Mouse (Mus musculus) intestine, embryonic 16.5 days (tissue): ENCODE measurements at regions not wholly inside any gene's neighbourhood (a gene's known extent, or its start where the extent isn't known, plus 50 kb on each side); places are given as distances from the start of the nearest gene placed in this dataset.

Experiments
- ATAC-seq: fragments of 200-750 bp; cut with Nextera tagmentation; 2 replicates; pipeline ENCODE4 v1.8.0; 2017; ENCODE audit warnings: moderate TSS enrichment, moderate library complexity
- H3K27ac ChIP-seq: fragments of 300-500 bp; sonication (generic); 2 replicates; pipeline ENCODE4 v1.5.1; 2014; ENCODE audit warnings: mild to moderate bottlenecking, low read length
- H3K27me3 ChIP-seq: fragments of 300-500 bp; sonication (generic); replicated peaks from 2 replicates; pipeline ENCODE4 v1.6.1; 2014; ENCODE audit warnings: low read length, control low read depth, mixed read lengths; ENCODE audit not compliant: control insufficient read depth, insufficient read depth
- H3K36me3 ChIP-seq: fragments of 300-500 bp; sonication (generic); 2 replicates; pipeline ENCODE4 v1.6.1; 2014; ENCODE audit warnings: low read length, control low read depth; ENCODE audit not compliant: control insufficient read depth, insufficient read depth
- H3K4me1 ChIP-seq: fragments of 300-500 bp; sonication (generic); 2 replicates; pipeline ENCODE4 v1.6.1; 2014; ENCODE audit warnings: low read length, control low read depth, mixed read lengths; ENCODE audit not compliant: control insufficient read depth, insufficient read depth
- H3K4me2 ChIP-seq: fragments of 300-500 bp; sonication (generic); 2 replicates; pipeline ENCODE4 v1.6.1; 2014; ENCODE audit warnings: low read depth, low read length, control low read depth
- H3K4me3 ChIP-seq: fragments of 300-500 bp; sonication (generic); 2 replicates; pipeline ENCODE4 v1.5.1; 2014; ENCODE audit warnings: mild to moderate bottlenecking, low read length
- H3K9ac ChIP-seq: fragments of 300-500 bp; sonication (generic); 2 replicates; pipeline ENCODE4 v1.6.1; 2014; ENCODE audit warnings: low read depth, low read length
- H3K9me3 ChIP-seq: fragments of 300-500 bp; sonication (generic); 2 replicates; pipeline ENCODE4 v1.6.1; 2016; ENCODE audit warnings: low read length, control low read depth; ENCODE audit not compliant: control insufficient read depth
- WGBS: fragments of 180-500 bp; shearing (Covaris S2); extraction: QIAGEN DNeasy Blood & Tissue Kit; methylation state at CpG from one replicate; pipeline ENCODE4 v1.1.7; 2014; 5-methylcytosine and 5-hydroxymethylcytosine counted together

DNA sequence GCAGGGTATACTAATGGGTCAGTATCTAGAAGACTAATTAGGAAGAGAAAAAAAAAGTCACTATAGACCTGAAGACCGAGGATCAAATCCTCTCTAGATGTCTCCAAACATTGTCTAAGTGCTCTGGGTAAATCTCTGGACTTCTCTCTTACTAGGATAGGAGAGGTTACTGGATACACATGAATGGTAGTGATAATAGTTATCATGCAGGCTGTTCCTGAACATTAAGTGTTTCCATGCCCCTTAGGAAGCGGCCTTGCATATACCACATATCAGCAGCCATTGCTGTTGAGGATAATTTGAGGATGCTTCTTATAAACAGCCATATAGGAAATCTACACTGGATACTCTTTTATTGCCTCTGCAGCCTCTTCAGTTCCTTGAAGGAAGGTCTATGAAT, 274.2 kb upstream of the Ppargc1a start:
- no peaks in the 10 kb centered on the region for H3K27me3 ChIP-seq
- H3K9ac ChIP-seq = no peak overlapping the region
- H3K27ac ChIP-seq = no peak overlapping the region
- H3K4me1 ChIP-seq = no peaks in the 10 kb centered on the region
- no peak overlapping the region for H3K4me2 ChIP-seq
- H3K9me3 ChIP-seq = no peaks in the 10 kb centered on the region
- no peak overlapping the region for H3K4me3 ChIP-seq
- no peaks in the 10 kb centered on the region for H3K36me3 ChIP-seq
- 90% methylated on average over 2 of the region's 2 CpGs for WGBS
- ATAC-seq = no peak

GRCm38 (mm10) chr5:51840638-51841329, 273.3 kb upstream of the Ppargc1a start:
- Histone ChIP-seq H3K4me1 (no peaks in the 10 kb centered on the region), H3K9me3 (no peaks in the 10 kb centered on the region), H3K4me2 (no peak overlapping the region), H3K27ac (no peak overlapping the region), H3K9ac (no peak overlapping the region), H3K36me3 (no peaks in the 10 kb centered on the region), H3K4me3 (no peak overlapping the region), H3K27me3 (no peaks in the 10 kb centered on the region)
- WGBS = 78% methylated on average over 11 of the region's 11 CpGs
- no peak for ATAC-seq

- H3K27ac ChIP-seq = no peak overlapping the region
- ATAC-seq = no peak
- no peaks in the 10 kb centered on the region for H3K36me3 ChIP-seq
- no peak overlapping the region for H3K9ac ChIP-seq
- H3K9me3 ChIP-seq = no peaks in the 10 kb centered on the region
- no peak overlapping the region for H3K4me2 ChIP-seq
- no peak overlapping the region for H3K4me3 ChIP-seq
- no peaks in the 10 kb centered on the region for H3K27me3 ChIP-seq
- no peaks in the 10 kb centered on the region for H3K4me1 ChIP-seq
- WGBS = 61% methylated on average over 4 of the region's 4 CpGs
These were observed 271.8 kb upstream of the Ppargc1a start for GRCm38 (mm10) chr5:51839292-51839691.

GRCm38 (mm10) chr5:51830551-51830950, 263.0 kb upstream of the Ppargc1a start:
- Histone ChIP-seq H3K4me1 (no peaks in the 10 kb centered on the region), H3K27ac (no peak overlapping the region), H3K9ac (no peak overlapping the region), H3K4me3 (no peak overlapping the region), H3K9me3 (no peaks in the 10 kb centered on the region), H3K27me3 (no peaks in the 10 kb centered on the region), H3K36me3 (no peaks in the 10 kb centered on the region), H3K4me2 (no peak overlapping the region)
- 58% methylated on average over 6 of the region's 6 CpGs for WGBS
- ATAC-seq = no peak

GRCm38 (mm10) chr5:51830015-51830414, 262.5 kb upstream of the Ppargc1a start:
- no peaks in the 10 kb centered on the region for H3K27me3 ChIP-seq
- ATAC-seq = no peak
- H3K4me2 ChIP-seq = no peak overlapping the region
- WGBS = 51% methylated on average over 2 of the region's 2 CpGs
- no peak overlapping the region for H3K27ac ChIP-seq
- H3K9me3 ChIP-seq = no peaks in the 10 kb centered on the region
- no peak overlapping the region for H3K4me3 ChIP-seq
- H3K36me3 ChIP-seq = no peaks in the 10 kb centered on the region
- no peak overlapping the region for H3K9ac ChIP-seq
- H3K4me1 ChIP-seq = no peaks in the 10 kb centered on the region

GRCm38 (mm10) chr5:51829606-51830005, 262.1 kb upstream of the Ppargc1a start:
- Histone ChIP-seq H3K4me1 (no peaks in the 10 kb centered on the region), H3K9ac (no peak overlapping the region), H3K27ac (no peak overlapping the region), H3K4me2 (no peak overlapping the region), H3K27me3 (no peaks in the 10 kb centered on the region), H3K4me3 (no peak overlapping the region), H3K36me3 (no peaks in the 10 kb centered on the region), H3K9me3 (no peaks in the 10 kb centered on the region)
- no peak for ATAC-seq
- 68% methylated on average over 3 of the region's 3 CpGs for WGBS

DNA sequence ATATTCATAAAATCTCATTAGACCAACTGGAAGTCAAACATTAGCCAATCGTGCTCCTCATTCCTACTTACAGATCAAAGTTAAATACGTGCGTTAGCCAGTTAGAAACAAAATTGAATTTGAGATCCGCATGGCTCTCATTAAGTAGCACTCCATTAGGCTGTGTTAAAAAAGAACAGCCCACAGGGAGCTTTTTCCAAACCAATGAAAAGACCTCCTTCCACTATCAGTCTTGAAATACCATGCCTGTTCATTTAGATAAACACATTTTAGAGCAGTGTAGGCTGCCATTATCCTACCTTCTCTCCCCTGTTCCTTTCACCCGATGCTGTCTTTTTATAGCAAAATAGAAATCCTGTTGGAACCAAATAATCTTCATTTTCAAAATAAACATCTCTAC, 261.5 kb upstream of the Ppargc1a start:
- H3K27ac ChIP-seq = no peak overlapping the region
- H3K9ac ChIP-seq = no peak overlapping the region
- no peaks in the 10 kb centered on the region for H3K36me3 ChIP-seq
- H3K4me1 ChIP-seq = no peaks in the 10 kb centered on the region
- no peak for ATAC-seq
- no peaks in the 10 kb centered on the region for H3K27me3 ChIP-seq
- no peak overlapping the region for H3K4me3 ChIP-seq
- H3K4me2 ChIP-seq = no peak overlapping the region
- no peaks in the 10 kb centered on the region for H3K9me3 ChIP-seq
- 81% methylated on average over 5 of the region's 5 CpGs for WGBS

GRCm38 (mm10) chr5:51826269-51826668, 258.7 kb upstream of the Ppargc1a start:
- ATAC-seq = no peak
- Histone ChIP-seq H3K27ac (no peak overlapping the region), H3K4me1 (no peaks in the 10 kb centered on the region), H3K9ac (no peak overlapping the region), H3K9me3 (no peaks in the 10 kb centered on the region), H3K4me2 (no peak overlapping the region), H3K36me3 (no peaks in the 10 kb centered on the region), H3K27me3 (no peaks in the 10 kb centered on the region), H3K4me3 (no peak overlapping the region)
- WGBS = 87% methylated on average over 1 of the region's 1 CpGs

DNA sequence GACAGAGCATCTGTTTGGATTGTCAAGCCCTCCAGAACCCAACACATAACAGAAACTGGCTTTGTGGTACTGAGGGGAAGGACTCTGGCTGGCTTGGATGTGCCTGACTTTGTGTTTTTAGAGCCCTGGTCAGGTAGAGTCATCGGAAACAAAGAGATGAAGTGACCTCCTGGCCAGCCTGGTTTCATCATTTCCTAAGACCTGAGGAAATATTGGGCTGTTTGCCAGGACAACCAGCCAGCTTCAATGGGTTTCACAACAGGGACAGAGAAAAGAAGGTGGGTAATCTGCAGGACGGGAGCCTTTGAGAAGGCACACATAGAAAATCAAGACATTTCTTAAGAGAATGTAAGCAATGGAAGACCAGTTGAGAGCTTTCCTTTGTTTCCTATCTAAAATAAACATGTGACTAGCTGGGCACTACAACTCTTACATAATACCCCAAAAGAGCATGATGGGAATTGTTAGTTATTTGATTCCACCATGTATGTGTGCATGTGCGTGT, 258.1 kb upstream of the Ppargc1a start:
- Histone ChIP-seq H3K9ac (no peak overlapping the region), H3K9me3 (no peaks in the 10 kb centered on the region), H3K36me3 (no peaks in the 10 kb centered on the region), H3K4me3 (no peak overlapping the region), H3K4me1 (no peaks in the 10 kb centered on the region), H3K4me2 (no peak overlapping the region), H3K27ac (no peak overlapping the region), H3K27me3 (no peaks in the 10 kb centered on the region)
- no peak for ATAC-seq
- 89% methylated on average over 3 of the region's 3 CpGs for WGBS

DNA sequence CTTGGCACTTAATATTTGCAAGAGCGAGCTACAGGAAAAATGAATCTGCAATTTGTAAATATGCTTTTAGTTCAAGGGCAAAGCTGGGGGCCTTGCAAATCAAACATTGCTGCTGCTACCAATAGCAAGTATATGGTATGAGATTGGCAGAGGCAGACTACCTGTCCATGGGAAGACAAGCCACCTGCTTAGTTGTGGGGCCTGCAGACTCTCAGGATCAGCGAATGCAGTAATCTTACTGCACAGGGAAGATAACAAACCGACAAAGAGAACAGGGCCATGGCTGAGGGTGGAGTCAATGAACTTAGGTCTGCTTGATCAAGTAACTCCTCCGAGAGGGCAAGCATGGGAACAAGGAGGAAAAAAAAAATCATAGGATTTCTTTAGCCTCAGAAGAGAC, 257.2 kb upstream of the Ppargc1a start:
- no peaks in the 10 kb centered on the region for H3K9me3 ChIP-seq

More for the DNA sequence above, 257.2 kb upstream of the Ppargc1a start:
- H3K4me3 ChIP-seq = no peak overlapping the region
- no peak overlapping the region for H3K27ac ChIP-seq
- H3K4me2 ChIP-seq = no peak overlapping the region
- H3K27me3 ChIP-seq = no peaks in the 10 kb centered on the region
- 73% methylated on average over 4 of the region's 4 CpGs for WGBS
- H3K9ac ChIP-seq = no peak overlapping the region
- peak; percentile 84 for ATAC-seq
- H3K36me3 ChIP-seq = no peaks in the 10 kb centered on the region
- no peaks in the 10 kb centered on the region for H3K4me1 ChIP-seq
